Mouse (Mus musculus): Measurements from ENCODE around the gene Ldoc1.

- TF ChIP-seq CTCF (conservative IDR thresholded peaks at IDR 0.05; ENCODE audit: low read length) (no peak), NANOG (IDR thresholded peaks at IDR 0.05; ENCODE audit: borderline replicate concordance, low read length) (no peak), POU5F1 (IDR thresholded peaks at IDR 0.05; ENCODE audit: borderline replicate concordance, low read length) (no peak)
These were observed 13.2 kb downstream of the Ldoc1 start for GRCm38 (mm10) chrX:61722281-61723028.

Measured in E14TG2a.4 (cell line).